8 mouse cellular contexts compared by ENCODE assay signal in genomic region chr10:128807018-128807417, GRCm38 (mm10). TPM values are rescaled to one million over a fixed set of nuclear protein-coding genes. Genes with fewer than 3 reads are reported as not detected.
DNase-seq lines count a peak whose midpoint lies in the region; ATAC-seq and TF ChIP-seq lines count a peak whose summit lies in the region.

No protein-coding gene starts in this region.

- TF ChIP-seq CTCF in G1E (IDR thresholded peaks at IDR 0.05; ENCODE audit: low read depth, low read length), result no peak

- H3K9ac ChIP-seq in hindbrain, embryonic 12.5 days, result peak overlapping the region; percentile 61
- peak overlapping the region; percentile 40 for H3K9ac ChIP-seq in midbrain, embryonic 11.5 days (ENCODE audit: low read length)

- no peaks in the 10 kb centered on the region for H3K27me3 ChIP-seq in heart, embryonic 10.5 days (ENCODE audit: insufficient read depth, poor library complexity, severe bottlenecking)
- no peaks in the 10 kb centered on the region for H3K27me3 ChIP-seq in G1E (ENCODE audit: insufficient read depth, low read length)
- no peaks in the 10 kb centered on the region for H3K27me3 ChIP-seq in hindbrain, embryonic 12.5 days
- H3K27me3 ChIP-seq in midbrain, embryonic 11.5 days (ENCODE audit: control insufficient read depth, insufficient read depth, low read length), result no peaks in the 10 kb centered on the region

- no peaks in the 10 kb centered on the region for H3K9me3 ChIP-seq in heart, embryonic 10.5 days
- no peaks in the 10 kb centered on the region for H3K9me3 ChIP-seq in G1E (replicated peaks)
- no peaks in the 10 kb centered on the region for H3K9me3 ChIP-seq in hindbrain, embryonic 12.5 days (replicated peaks)
- no peaks in the 10 kb centered on the region for H3K9me3 ChIP-seq in midbrain, embryonic 11.5 days (ENCODE audit: control insufficient read depth, low read length)

- peaks cover 57% of the 10 kb centered on the region for H3K4me1 ChIP-seq in heart, embryonic 10.5 days
- H3K4me1 ChIP-seq in G1E (ENCODE audit: insufficient read depth, low read depth, low read length), result peaks cover 45% of the 10 kb centered on the region
- peaks cover 51% of the 10 kb centered on the region for H3K4me1 ChIP-seq in hindbrain, embryonic 12.5 days
- H3K4me1 ChIP-seq in midbrain, embryonic 11.5 days (ENCODE audit: control insufficient read depth, insufficient read depth, low read length), result peaks cover 26% of the 10 kb centered on the region

- 86% methylated on average over 8 of the region's 8 CpGs for WGBS in heart, embryonic 10.5 days
- 95% methylated on average over 8 of the region's 8 CpGs for WGBS in hindbrain, embryonic 12.5 days
- WGBS in midbrain, embryonic 11.5 days, result 93% methylated on average over 8 of the region's 8 CpGs

- H3K4me2 ChIP-seq in hindbrain, embryonic 12.5 days (replicated peaks), result peak overlapping the region; percentile 65
- H3K4me2 ChIP-seq in midbrain, embryonic 11.5 days, result peak overlapping the region; percentile 80

- no peak for ATAC-seq in G1E (ENCODE audit: extremely low read depth, insufficient number of reproducible peaks, low FRiP score, poor library complexity, severe bottlenecking)
- no peak for ATAC-seq in hindbrain, embryonic 12.5 days (ENCODE audit: low FRiP score)
- ATAC-seq in midbrain, embryonic 11.5 days (ENCODE audit: low FRiP score), result no peak

- H3K4me3 ChIP-seq in heart, embryonic 10.5 days, result peak overlapping the region; percentile 89
- H3K4me3 ChIP-seq in G1E (ENCODE audit: low read depth, low read length), result peak overlapping the region; percentile 95; the same call in 1 of the 2 replicates
- H3K4me3 ChIP-seq in hindbrain, embryonic 12.5 days, result peak overlapping the region; percentile 79
- peak overlapping the region; percentile 15 for H3K4me3 ChIP-seq in midbrain, embryonic 11.5 days (ENCODE audit: low read depth, low read length)

- H3K36me3 ChIP-seq in heart, embryonic 10.5 days, result peaks cover 24% of the 10 kb centered on the region
- H3K36me3 ChIP-seq in G1E (replicated peaks), result peaks cover 44% of the 10 kb centered on the region
- H3K36me3 ChIP-seq in hindbrain, embryonic 12.5 days, result peaks cover 13% of the 10 kb centered on the region
- no peaks in the 10 kb centered on the region for H3K36me3 ChIP-seq in midbrain, embryonic 11.5 days (ENCODE audit: control insufficient read depth, insufficient read depth, low read length)

- H3K27ac ChIP-seq in heart, embryonic 10.5 days, result no peak overlapping the region
- H3K27ac ChIP-seq in hindbrain, embryonic 12.5 days, result no peak overlapping the region
- H3K27ac ChIP-seq in midbrain, embryonic 11.5 days (ENCODE audit: low read depth, low read length), result no peak overlapping the region

- DNase-seq in heart, embryonic 10.5 days (ENCODE audit: low spot score), result no peak
- no peak for DNase-seq in heart, adult 18-20 months
- no peak for DNase-seq in G1E (ENCODE audit: low spot score)
- DNase-seq in midbrain, embryonic 11.5 days (ENCODE audit: low spot score, missing footprints), result no peak
- no peak for DNase-seq in gastrocnemius, postnatal 10 days
- DNase-seq in MN1 (ENCODE audit: low spot score), result no peak
- DNase-seq in thymus, postnatal 0 days (ENCODE audit: low spot score), result no peak

RNA-seq across cellular contexts. Expression of gene Tmem198b, which starts 2.8 kb away (rescaled TPM):
- polyA plus RNA-seq in heart, embryonic 10.5 days (2016; fragmentation: Nextera tagmentation; extraction: Ambion mirVana), result 13.6 and 16.3 TPM in 2 replicates
- total RNA-seq in heart, adult 18-20 months (2021), result 1 to 10 TPM; 4.6 to 5.6 TPM
- total RNA-seq in G1E (2014; fragmentation: Nextera tagmentation) (8.4 and 10.1 TPM in 2 replicates), G1E (2017) (4.1 and 4.9 TPM in 2 replicates)
- 1.5 and 2.2 TPM in 2 replicates for polyA plus RNA-seq in G1E (2012)
- 20.5 and 21.4 TPM in 2 replicates for polyA plus RNA-seq in hindbrain, embryonic 12.5 days (2016; fragmentation: Nextera tagmentation; extraction: Ambion mirVana)
- 17.4 and 18.6 TPM in 2 replicates for polyA plus RNA-seq in midbrain, embryonic 11.5 days (2014; fragmentation: Nextera tagmentation; extraction: Ambion mirVana)
- total RNA-seq in gastrocnemius, postnatal 10 days (2021), result 10 to 100 TPM in 1 of 2 experiments, 1 to 10 TPM in 1; 7.4 to 10.8 TPM
- 6.0 and 6.6 TPM in 2 replicates for polyA plus RNA-seq in thymus, postnatal 0 days (2015; fragmentation: Nextera tagmentation; extraction: Ambion mirVana)

RNA-seq across cellular contexts. Expression of gene Dnajc14, which starts 3.2 kb away (rescaled TPM):
- 48.0 and 48.1 TPM in 2 replicates for polyA plus RNA-seq in heart, embryonic 10.5 days (2016; fragmentation: Nextera tagmentation; extraction: Ambion mirVana)
- 10 to 100 TPM; 34.0 to 35.3 TPM for total RNA-seq in heart, adult 18-20 months (2021)
- total RNA-seq in G1E (2014; fragmentation: Nextera tagmentation) (20.6 and 25.5 TPM in 2 replicates), G1E (2017) (31.5 and 36.9 TPM in 2 replicates)
- 9.6 and 12.6 TPM in 2 replicates for polyA plus RNA-seq in G1E (2012)
- polyA plus RNA-seq in hindbrain, embryonic 12.5 days (2016; fragmentation: Nextera tagmentation; extraction: Ambion mirVana), result 61.1 and 64.1 TPM in 2 replicates
- polyA plus RNA-seq in midbrain, embryonic 11.5 days (2014; fragmentation: Nextera tagmentation; extraction: Ambion mirVana), result 36.3 and 40.3 TPM in 2 replicates
- 10 to 100 TPM; 28.9 to 34.6 TPM for total RNA-seq in gastrocnemius, postnatal 10 days (2021)
- polyA plus RNA-seq in thymus, postnatal 0 days (2015; fragmentation: Nextera tagmentation; extraction: Ambion mirVana), result 32.5 and 32.8 TPM in 2 replicates

RNA-seq across cellular contexts. Expression of gene Sarnp, which starts 10.1 kb away (rescaled TPM):
- polyA plus RNA-seq in heart, embryonic 10.5 days (2016; fragmentation: Nextera tagmentation; extraction: Ambion mirVana), result 181 and 225 TPM in 2 replicates
- total RNA-seq in heart, adult 18-20 months (2021), result 10 to 100 TPM; 35.6 to 39.7 TPM
- 144 and 197 TPM in 2 replicates for total RNA-seq in G1E (2014; fragmentation: Nextera tagmentation)
- total RNA-seq in G1E (2017), result 154 and 165 TPM in 2 replicates
- 16.5 and 19.9 TPM in 2 replicates for polyA plus RNA-seq in G1E (2012)
- 196 and 204 TPM in 2 replicates for polyA plus RNA-seq in hindbrain, embryonic 12.5 days (2016; fragmentation: Nextera tagmentation; extraction: Ambion mirVana)
- 279 and 283 TPM in 2 replicates for polyA plus RNA-seq in midbrain, embryonic 11.5 days (2014; fragmentation: Nextera tagmentation; extraction: Ambion mirVana)
- 10 to 100 TPM; 45.3 to 45.4 TPM for total RNA-seq in gastrocnemius, postnatal 10 days (2021)
- polyA plus RNA-seq in thymus, postnatal 0 days (2015; fragmentation: Nextera tagmentation; extraction: Ambion mirVana), result 186 and 199 TPM in 2 replicates

RNA-seq across cellular contexts. Expression of gene Ormdl2, which starts 14.4 kb away (rescaled TPM):
- 65.1 and 78.6 TPM in 2 replicates for polyA plus RNA-seq in heart, embryonic 10.5 days (2016; fragmentation: Nextera tagmentation; extraction: Ambion mirVana)
- 1 to 10 TPM; 8.1 to 9.7 TPM for total RNA-seq in heart, adult 18-20 months (2021)
- total RNA-seq in G1E (2014; fragmentation: Nextera tagmentation), result 29.3 and 31.9 TPM in 2 replicates
- 132 and 152 TPM in 2 replicates for total RNA-seq in G1E (2017)
- 18.0 and 21.9 TPM in 2 replicates for polyA plus RNA-seq in G1E (2012)
- 26.3 and 41.4 TPM in 2 replicates for polyA plus RNA-seq in hindbrain, embryonic 12.5 days (2016; fragmentation: Nextera tagmentation; extraction: Ambion mirVana)
- 64.4 and 70.6 TPM in 2 replicates for polyA plus RNA-seq in midbrain, embryonic 11.5 days (2014; fragmentation: Nextera tagmentation; extraction: Ambion mirVana)
- total RNA-seq in gastrocnemius, postnatal 10 days (2021), result 1 to 10 TPM; 7.5 to 8.8 TPM
- 102 and 113 TPM in 2 replicates for polyA plus RNA-seq in thymus, postnatal 0 days (2015; fragmentation: Nextera tagmentation; extraction: Ambion mirVana)

RNA-seq across cellular contexts. Expression of gene Mmp19, which starts 16.3 kb away (rescaled TPM):
- 0.28 and 1.7 TPM in 2 replicates for polyA plus RNA-seq in heart, embryonic 10.5 days (2016; fragmentation: Nextera tagmentation; extraction: Ambion mirVana)
- 1 to 10 TPM; 1.9 to 3.7 TPM for total RNA-seq in heart, adult 18-20 months (2021)
- 0.44 TPM in 1 of 2 replicates, not detected in the other for total RNA-seq in G1E (2014; fragmentation: Nextera tagmentation)
- total RNA-seq in G1E (2017), result 0.11 and 0.12 TPM in 2 replicates
- polyA plus RNA-seq in G1E (2012), result 0.02 and 0.03 TPM in 2 replicates
- 0.27 and 0.63 TPM in 2 replicates for polyA plus RNA-seq in hindbrain, embryonic 12.5 days (2016; fragmentation: Nextera tagmentation; extraction: Ambion mirVana)
- 0.26 and 0.33 TPM in 2 replicates for polyA plus RNA-seq in midbrain, embryonic 11.5 days (2014; fragmentation: Nextera tagmentation; extraction: Ambion mirVana)
- total RNA-seq in gastrocnemius, postnatal 10 days (2021), result 1 to 10 TPM; 2.8 to 3.8 TPM
- polyA plus RNA-seq in thymus, postnatal 0 days (2015; fragmentation: Nextera tagmentation; extraction: Ambion mirVana), result 0.48 and 0.67 TPM in 2 replicates

Comparison
In these comparisons a context has a peak if more than half of its experiments do, and no peak if none do; other contexts are left out.
1. H3K4me3 ChIP-seq: peak in every context shown above with its lines; median percentile 95 in G1E; 89 in heart, embryonic 10.5 days; 79 in hindbrain, embryonic 12.5 days; 15 in midbrain, embryonic 11.5 days.